Mouse (Mus musculus) embryonic facial prominence, embryonic 15.5 days (tissue): ENCODE results near the gene St3gal4. TPM values are rescaled to one million over a fixed set of nuclear protein-coding genes. Genes with fewer than 3 reads are reported as not detected.

Experiments
- ATAC-seq: fragments of 200-750 bp; cut with Nextera tagmentation; 2 replicates; pipeline ENCODE4 v1.8.0; 2017; ENCODE audit warnings: low read depth, moderate TSS enrichment; ENCODE audit not compliant: insufficient number of reproducible peaks, low FRiP score, low TSS enrichment
- H3K27ac ChIP-seq: fragments of 300-500 bp; sonication (generic); replicated peaks from 2 replicates; pipeline ENCODE4 v1.5.1; 2015; ENCODE audit warnings: mild to moderate bottlenecking, inconsistent platforms
- H3K27me3 ChIP-seq: fragments of 300-500 bp; sonication (generic); 2 replicates; pipeline ENCODE4 v1.6.1; 2015; ENCODE audit warnings: inconsistent platforms
- H3K36me3 ChIP-seq: fragments of 300-500 bp; sonication (generic); 2 replicates; pipeline ENCODE4 v1.6.1; 2015; ENCODE audit warnings: mild to moderate bottlenecking, inconsistent platforms
- H3K4me1 ChIP-seq: fragments of 300-500 bp; sonication (generic); 2 replicates; pipeline ENCODE4 v1.6.1; 2015; ENCODE audit warnings: inconsistent platforms
- H3K4me2 ChIP-seq: fragments of 300-500 bp; sonication (generic); replicated peaks from 2 replicates; pipeline ENCODE4 v1.6.1; 2015; ENCODE audit warnings: mild to moderate bottlenecking, inconsistent platforms
- H3K4me3 ChIP-seq: fragments of 300-500 bp; sonication (generic); replicated peaks from 2 replicates; pipeline ENCODE4 v1.5.1; 2015; ENCODE audit warnings: mild to moderate bottlenecking, inconsistent platforms
- H3K9ac ChIP-seq: fragments of 300-500 bp; sonication (generic); 2 replicates; pipeline ENCODE4 v1.6.1; 2015; ENCODE audit warnings: inconsistent platforms
- H3K9me3 ChIP-seq: fragments of 300-500 bp; sonication (generic); replicated peaks from 2 replicates; pipeline ENCODE4 v1.6.1; 2016; ENCODE audit warnings: inconsistent platforms
- WGBS: fragments of 180-500 bp; shearing (Covaris S2); methylation state at CpG from one replicate; pipeline ENCODE4 v1.1.7; 2015; 5-methylcytosine and 5-hydroxymethylcytosine counted together
- polyA plus RNA-seq: library from polyadenylated mRNA; unstranded; fragments of >200 nt; fragmentation: Nextera tagmentation; extraction: Ambion mirVana; gene quantifications from 2 replicates; pipeline ENCODE4 v1.2.1, GENCODE M21; 2015

St3gal4 gene
- polyA plus RNA-seq, 1 experiment from 2014 or later, result 42.8 TPM

- Histone ChIP-seq H3K4me1 (peaks cover 63% of the 10 kb centered on the region), H3K36me3 (0 out of 2 replicates have a peak, but pooled peaks cover 3% of the 10 kb centered on the region), H3K9me3 (no peaks in the 10 kb centered on the region), H3K4me2 (peak overlapping the region; percentile 77), H3K4me3 (peak overlapping the region; percentile 63), H3K9ac (0 out of 2 replicates have a peak overlapping the region, but pooled peaks have one; percentile 67), H3K27me3 (no peaks in the 10 kb centered on the region), H3K27ac (0 out of 2 replicates have a peak overlapping the region, but pooled peaks have one; percentile 92)
- ATAC-seq, result no peak
- WGBS, result 26% methylated on average over 3 of the region's 4 CpGs
Measured at GRCm38 (mm10) chr9:35115299-35115698, 3.8 kb downstream of the St3gal4 start.

DNA sequence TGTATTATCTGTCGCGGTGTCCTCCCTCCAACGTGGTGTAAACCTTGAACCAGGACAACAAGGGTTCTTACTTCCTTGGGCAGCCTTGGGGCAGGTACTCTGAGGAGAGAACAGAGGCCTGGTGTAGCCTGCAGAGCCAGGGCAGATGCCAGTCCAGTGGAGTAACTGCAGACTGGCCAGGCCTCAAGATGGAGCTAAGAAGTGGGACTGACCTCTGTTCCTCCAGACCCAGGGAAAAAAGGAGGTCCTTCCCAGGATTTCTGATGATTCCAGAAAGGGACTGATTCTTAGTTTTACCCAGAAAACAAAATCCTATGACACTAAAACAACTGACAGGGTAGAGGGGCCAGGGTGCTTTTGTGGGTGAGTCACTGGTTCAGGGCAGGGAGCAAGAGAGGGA lies 4.8 kb downstream of the St3gal4 start:
- H3K9me3 ChIP-seq, result no peaks in the 10 kb centered on the region
- no peaks in the 10 kb centered on the region for H3K27me3 ChIP-seq
- no peak overlapping the region for H3K27ac ChIP-seq
- no peak for ATAC-seq
- 77% methylated on average over 3 of the region's 3 CpGs for WGBS
- no peak overlapping the region for H3K4me2 ChIP-seq
- H3K4me1 ChIP-seq, result peaks cover 74% of the 10 kb centered on the region
- H3K36me3 ChIP-seq, result no peaks in the 10 kb centered on the region
- no peak overlapping the region for H3K9ac ChIP-seq
- no peak overlapping the region for H3K4me3 ChIP-seq

GRCm38 (mm10) chr9:35111941-35112595 lies 7.0 kb downstream of the St3gal4 start:
- WGBS, result 8% methylated on average over 19 of the region's 19 CpGs
- Histone ChIP-seq H3K36me3 (no peaks in the 10 kb centered on the region), H3K27ac (peak overlapping the region; percentile 55), H3K27me3 (no peaks in the 10 kb centered on the region), H3K9me3 (no peaks in the 10 kb centered on the region), H3K4me2 (peak overlapping the region; percentile 40), H3K4me3 (peak overlapping the region; percentile 5; the same call in 1 of the 2 replicates), H3K9ac (no peak overlapping the region), H3K4me1 (peaks cover 83% of the 10 kb centered on the region)
- peak; percentile 84 for ATAC-seq

DNA sequence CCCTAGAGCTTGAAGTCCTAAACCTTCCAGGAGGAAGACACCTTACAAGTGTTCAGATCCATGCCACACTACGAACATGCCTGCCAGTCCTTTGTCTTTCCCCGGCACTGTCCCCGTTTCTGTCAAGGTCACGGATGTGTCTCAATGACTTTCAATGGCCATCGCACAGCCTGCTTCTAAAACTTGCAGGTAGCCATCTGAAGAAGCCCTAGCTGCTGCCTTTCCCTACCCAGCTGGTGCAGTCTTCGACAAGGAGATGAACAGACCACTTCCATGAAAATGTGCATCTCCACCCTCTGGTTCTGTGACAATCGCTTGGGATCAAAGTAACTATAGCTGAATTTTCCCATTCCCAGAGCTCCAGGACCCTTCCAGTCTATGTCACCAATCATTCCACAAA lies 7.6 kb downstream of the St3gal4 start:
- Histone ChIP-seq H3K27ac (peak overlapping the region; percentile 55), H3K4me2 (peak overlapping the region; percentile 40), H3K4me3 (peak overlapping the region; percentile 5; the same call in 1 of the 2 replicates), H3K27me3 (no peaks in the 10 kb centered on the region), H3K9ac (no peak overlapping the region), H3K36me3 (no peaks in the 10 kb centered on the region), H3K9me3 (no peaks in the 10 kb centered on the region), H3K4me1 (peaks cover 82% of the 10 kb centered on the region)
- WGBS, result 64% methylated on average over 7 of the region's 7 CpGs
- no peak for ATAC-seq

GRCm38 (mm10) chr9:35110567-35110966 lies 8.5 kb downstream of the St3gal4 start:
- Histone ChIP-seq H3K9me3 (no peaks in the 10 kb centered on the region), H3K36me3 (no peaks in the 10 kb centered on the region), H3K27me3 (no peaks in the 10 kb centered on the region), H3K27ac (no peak overlapping the region), H3K4me1 (peaks cover 83% of the 10 kb centered on the region), H3K4me2 (no peak overlapping the region), H3K4me3 (no peak overlapping the region), H3K9ac (no peak overlapping the region)
- 70% methylated on average over 4 of the region's 4 CpGs for WGBS
- no peak for ATAC-seq

GRCm38 (mm10) chr9:35110051-35110450 lies 9.0 kb downstream of the St3gal4 start:
- Histone ChIP-seq H3K9me3 (no peaks in the 10 kb centered on the region), H3K27me3 (no peaks in the 10 kb centered on the region), H3K27ac (no peak overlapping the region), H3K4me2 (no peak overlapping the region), H3K4me3 (no peak overlapping the region), H3K4me1 (peaks cover 79% of the 10 kb centered on the region), H3K9ac (no peak overlapping the region), H3K36me3 (no peaks in the 10 kb centered on the region)
- 87% methylated on average over 5 of the region's 5 CpGs for WGBS
- no peak for ATAC-seq

DNA sequence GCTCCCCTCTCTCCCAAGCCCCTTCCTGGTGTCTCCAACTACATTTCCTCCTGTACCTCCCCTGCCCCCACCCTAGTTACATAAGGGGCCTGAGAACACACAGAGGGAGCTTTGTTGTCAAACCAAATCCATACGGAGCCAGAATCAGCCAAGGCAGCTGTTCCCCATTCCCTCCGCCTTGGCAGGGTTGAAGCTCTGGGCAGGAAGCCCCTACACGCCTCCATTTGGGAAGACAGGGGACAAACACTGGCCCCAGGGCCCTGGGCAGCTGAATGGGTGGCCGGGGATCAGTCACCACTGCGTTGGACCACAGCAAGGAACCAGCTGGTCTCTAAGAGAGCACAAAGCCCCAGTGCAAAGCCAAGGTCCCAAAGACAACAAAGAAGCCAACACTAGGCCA lies 10.2 kb downstream of the St3gal4 start:
- Histone ChIP-seq H3K36me3 (no peaks in the 10 kb centered on the region), H3K9me3 (no peaks in the 10 kb centered on the region), H3K27ac (peak overlapping the region; percentile 80), H3K4me1 (peaks cover 69% of the 10 kb centered on the region), H3K4me3 (no peak overlapping the region), H3K4me2 (no peak overlapping the region), H3K27me3 (no peaks in the 10 kb centered on the region), H3K9ac (no peak overlapping the region)
- ATAC-seq, result peak; percentile 66
- 18% methylated on average over 5 of the region's 5 CpGs for WGBS

DNA sequence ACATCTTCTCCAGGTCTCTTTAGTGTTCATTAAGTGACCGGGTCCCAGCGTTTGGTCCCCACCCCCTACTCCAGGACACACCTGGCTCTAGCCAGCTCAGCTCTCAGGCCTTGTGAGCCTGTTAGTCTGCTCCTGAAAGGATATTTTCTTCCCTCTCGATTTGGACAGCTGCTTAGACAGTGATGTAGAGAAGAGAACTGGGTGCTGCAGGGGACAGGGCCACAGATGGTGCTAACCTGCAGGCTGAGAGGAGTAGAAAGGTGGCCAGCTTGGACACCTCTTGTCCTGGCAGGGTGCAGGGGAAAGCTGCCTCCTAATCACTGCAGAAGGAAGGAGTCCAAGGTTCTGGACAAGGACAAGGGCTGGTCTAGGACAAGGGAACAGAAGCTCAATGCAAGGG lies 11.0 kb downstream of the St3gal4 start:
- Histone ChIP-seq H3K27ac (no peak overlapping the region), H3K27me3 (no peaks in the 10 kb centered on the region), H3K36me3 (no peaks in the 10 kb centered on the region), H3K4me2 (no peak overlapping the region), H3K9me3 (no peaks in the 10 kb centered on the region), H3K4me3 (no peak overlapping the region), H3K4me1 (peaks cover 64% of the 10 kb centered on the region), H3K9ac (no peak overlapping the region)
- ATAC-seq, result no peak
- 79% methylated on average over 3 of the region's 3 CpGs for WGBS

GRCm38 (mm10) chr9:35107396-35107795 lies 11.7 kb downstream of the St3gal4 start:
- Histone ChIP-seq H3K9me3 (no peaks in the 10 kb centered on the region), H3K4me2 (no peak overlapping the region), H3K4me1 (peaks cover 60% of the 10 kb centered on the region), H3K4me3 (no peak overlapping the region), H3K27me3 (no peaks in the 10 kb centered on the region), H3K9ac (no peak overlapping the region), H3K27ac (no peak overlapping the region), H3K36me3 (no peaks in the 10 kb centered on the region)
- ATAC-seq, result no peak
- WGBS, result 89% methylated on average over 5 of the region's 5 CpGs

GRCm38 (mm10) chr9:35105884-35106880 lies 12.9 kb downstream of the St3gal4 start:
- no peak for ATAC-seq
- Histone ChIP-seq H3K4me3 (no peak overlapping the region), H3K9ac (no peak overlapping the region)

DNA sequence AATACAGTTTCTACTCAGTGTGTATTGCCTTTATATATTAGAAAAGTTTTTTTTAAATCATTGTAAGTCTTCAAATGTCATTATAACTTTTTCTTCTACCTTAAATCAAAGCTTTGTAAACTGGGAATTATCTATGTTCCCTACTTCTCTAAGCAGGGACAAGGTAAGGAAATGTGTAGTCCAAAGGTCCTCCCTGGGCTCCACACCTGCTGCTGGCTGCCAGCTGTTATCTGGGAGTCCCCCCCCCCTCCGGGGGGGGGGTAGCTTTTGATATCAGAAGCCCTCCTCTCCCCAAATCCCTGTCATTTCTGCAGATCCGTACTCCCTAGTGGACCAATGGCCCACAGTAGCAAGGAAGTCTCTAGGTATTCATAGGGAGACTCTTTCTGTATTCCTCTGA lies 13.6 kb downstream of the St3gal4 start:
- 57% methylated on average over 2 of the region's 2 CpGs for WGBS
- ATAC-seq, result no peak
- H3K27ac ChIP-seq, result no peak overlapping the region

More at GRCm38 (mm10) chr9:35105884-35106880, 12.9 kb downstream of the St3gal4 start:
- Histone ChIP-seq H3K27me3 (no peaks in the 10 kb centered on the region), H3K4me2 (no peak overlapping the region), H3K9me3 (no peaks in the 10 kb centered on the region), H3K36me3 (no peaks in the 10 kb centered on the region), H3K27ac (no peak overlapping the region; the same call in 1 of the 2 replicates), H3K4me1 (peaks cover 48% of the 10 kb centered on the region)
- WGBS, result 52% methylated on average over 14 of the region's 15 CpGs

More for the DNA sequence above, 13.6 kb downstream of the St3gal4 start:
- no peak overlapping the region for H3K4me3 ChIP-seq
- H3K27me3 ChIP-seq, result no peaks in the 10 kb centered on the region
- H3K9ac ChIP-seq, result no peak overlapping the region
- peaks cover 41% of the 10 kb centered on the region for H3K4me1 ChIP-seq
- H3K36me3 ChIP-seq, result no peaks in the 10 kb centered on the region
- H3K4me2 ChIP-seq, result no peak overlapping the region
- no peaks in the 10 kb centered on the region for H3K9me3 ChIP-seq
